8 mouse cellular contexts compared by ENCODE assay signal in genomic region chr5:137332857-137333511, GRCm38 (mm10). TPM values are rescaled to one million over a fixed set of nuclear protein-coding genes. Genes with fewer than 3 reads are reported as not detected.
DNase-seq lines count a peak whose midpoint lies in the region; ATAC-seq and TF ChIP-seq lines count a peak whose summit lies in the region.

No protein-coding gene starts in this region.

- H3K9ac ChIP-seq in heart, embryonic 13.5 days: peak overlapping the region; percentile 84
- H3K9ac ChIP-seq in CH12.LX (ENCODE audit: insufficient read depth, low read depth): peak overlapping the region; percentile 81
- H3K9ac ChIP-seq in forebrain, embryonic 16.5 days (replicated peaks; ENCODE audit: low read depth, low read length): peak overlapping the region; percentile 87

- H3K36me3 ChIP-seq in heart, embryonic 13.5 days: peaks cover 17% of the 10 kb centered on the region; the same call in 1 of the 2 replicates
- H3K36me3 ChIP-seq in CH12.LX (replicated peaks in 1 of 2; ENCODE audit: control insufficient read depth in 1 of 2, insufficient read depth in 1 of 2, low read length in 1 of 2) (peaks cover 2 to 25% of the 10 kb centered on the region in 2 experiments), macrophage (ENCODE audit: inconsistent target) (peaks cover 11% of the 10 kb centered on the region)
- H3K36me3 ChIP-seq in forebrain, embryonic 16.5 days (ENCODE audit: control insufficient read depth, insufficient read depth): no peaks in the 10 kb centered on the region

- no peaks in the 10 kb centered on the region for H3K27me3 ChIP-seq in heart, embryonic 13.5 days (replicated peaks)
- peaks cover 28% of the 10 kb centered on the region for H3K27me3 ChIP-seq in CH12.LX (replicated peaks)
- no peaks in the 10 kb centered on the region for H3K27me3 ChIP-seq in forebrain, embryonic 16.5 days (replicated peaks; ENCODE audit: control insufficient read depth, insufficient read depth, low read length)

- in situ Hi-C loops in CH12.LX (cut with MboI; ENCODE audit: low pct_ligation_motif_present, low pct_unique_long_range_greater_than_20kb, low sequenced_read_pairs): loop anchor here (10.0 kb wide), 1 partner anchor 152 kb away; no protein-coding TSS in a partner anchor

- H3K4me2 ChIP-seq in heart, embryonic 13.5 days: peak overlapping the region; percentile 86
- H3K4me2 ChIP-seq in CH12.LX (ENCODE audit: insufficient read depth, low read depth, poor library complexity, severe bottlenecking): peak overlapping the region; percentile 68
- peak overlapping the region; percentile 92 for H3K4me2 ChIP-seq in forebrain, embryonic 16.5 days (ENCODE audit: low read length)

- peak overlapping the region; percentile 63 for H3K4me3 ChIP-seq in heart, embryonic 13.5 days
- peak overlapping the region; percentile 71 to 75 (median 74) for H3K4me3 ChIP-seq in CH12.LX (replicated peaks in 1 of 3; ENCODE audit: low read depth in 2 of 3, low read length in 2 of 3, poor library complexity in 1 of 3)
- peak overlapping the region; percentile 77 for H3K4me3 ChIP-seq in forebrain, embryonic 16.5 days (replicated peaks; ENCODE audit: low read length)
- H3K4me3 ChIP-seq in macrophage (ENCODE audit: inconsistent target): peak overlapping the region; percentile 66

- no peaks in the 10 kb centered on the region for H3K9me3 ChIP-seq in heart, embryonic 13.5 days
- H3K9me3 ChIP-seq in CH12.LX (replicated peaks; ENCODE audit: low read length): no peaks in the 10 kb centered on the region
- H3K9me3 ChIP-seq in forebrain, embryonic 16.5 days (ENCODE audit: control insufficient read depth, low read length): no peaks in the 10 kb centered on the region

- WGBS in heart, embryonic 13.5 days: 19% methylated on average over 15 of the region's 15 CpGs
- 14% methylated on average over 15 of the region's 15 CpGs for WGBS in forebrain, embryonic 16.5 days
- WGBS in macrophage (ENCODE audit: missing documents): 2% methylated on average over 13 of the region's 15 CpGs

- no peaks in the 10 kb centered on the region for H3K79me2 ChIP-seq in CH12.LX (replicated peaks; ENCODE audit: control insufficient read depth, extremely low read depth, insufficient read depth, poor library complexity, severe bottlenecking)
- H3K79me2 ChIP-seq in macrophage (ENCODE audit: inconsistent target): peaks cover 29% of the 10 kb centered on the region

- no peak for TF ChIP-seq CTCF in CH12.LX (conservative IDR thresholded peaks at IDR 0.05 in 1 of 2, IDR thresholded peaks at IDR 0.05 in 1 of 2; ENCODE audit: low read depth in 2 of 2, low read length in 2 of 2)

- no peak for TF ChIP-seq POLR2A in CH12.LX (IDR thresholded peaks at IDR 0.05; ENCODE audit: low read depth, low read length)

- no peak for TF ChIP-seq EP300 in CH12.LX (IDR thresholded peaks at IDR 0.05; ENCODE audit: low read length)

- TF ChIP-seq RAD21 in CH12.LX (IDR thresholded peaks at IDR 0.05; ENCODE audit: low read depth, low read length): no peak

- peaks cover 16% of the 10 kb centered on the region for H3K4me1 ChIP-seq in heart, embryonic 13.5 days
- H3K4me1 ChIP-seq in CH12.LX (ENCODE audit: control insufficient read depth in 1 of 2, insufficient read depth in 2 of 2): peaks cover 14 to 34% of the 10 kb centered on the region in 2 experiments
- H3K4me1 ChIP-seq in forebrain, embryonic 16.5 days (replicated peaks; ENCODE audit: control insufficient read depth, insufficient read depth, low read length): peaks cover 10% of the 10 kb centered on the region

- peak; percentile 10; the same call in 1 of the 2 replicates for ATAC-seq in heart, embryonic 13.5 days (ENCODE audit: extremely low read depth, insufficient number of reproducible peaks, low FRiP score, low TSS enrichment)
- no peak for ATAC-seq in forebrain, embryonic 16.5 days

- intact Hi-C loops in heart, postnatal 25 days (cut with DNase I): loop anchor here (2.0 to 10.0 kb wide), 2 partner anchors 46 to 172 kb away; partner anchors contain the start of gene Pop7

- dilution Hi-C loops in CH12.LX (cut with MboI; ENCODE audit: extremely low pct_ligation_motif_present, extremely low pct_unique_long_range_greater_than_20kb, low sequenced_read_pairs): no loop called here

- no peak for DNase-seq in heart, postnatal 25 days (ENCODE audit: low spot score)
- DNase-seq in CH12.LX (ENCODE audit: extremely low read depth): no peak
- no peak for DNase-seq in thymus, postnatal 14 days
- no peak for DNase-seq in B cell, adult 2 months
- no peak for DNase-seq in layer of hippocampus, adult 18-20 months (ENCODE audit: low spot score in 2 of 2)

- H3K27ac ChIP-seq in heart, embryonic 13.5 days (replicated peaks): no peak overlapping the region
- H3K27ac ChIP-seq in CH12.LX (ENCODE audit: insufficient read depth, low read depth): no peak overlapping the region
- H3K27ac ChIP-seq in forebrain, embryonic 16.5 days (ENCODE audit: low read length): peak overlapping the region; percentile 37; the same call in 1 of the 2 replicates
- H3K27ac ChIP-seq in macrophage: peak overlapping the region; percentile 28; the same call in 1 of the 2 replicates

RNA-seq across cellular contexts. Expression of gene Slc12a9, which starts 0.4 kb away (rescaled TPM):
- 8.1 and 8.7 TPM in 2 replicates for polyA plus RNA-seq in heart, embryonic 13.5 days (2015; fragmentation: Nextera tagmentation; extraction: Ambion mirVana)
- 1 to 10 TPM; 2.7 to 3.0 TPM for total RNA-seq in heart, postnatal 25 days (2021)
- total RNA-seq in CH12.LX (2012; rRNA removed) (11.1 and 11.5 TPM in 2 replicates), CH12.LX (2014; rRNA removed) (2.8 and 3.0 TPM in 2 replicates)
- polyA plus RNA-seq in CH12.LX (2012; ENCODE audit: insufficient read length, low read depth) (7.9 and 8.2 TPM in 2 replicates), macrophage (2018) (6.9 to 28.0 TPM (median 11.2 TPM) in 3 replicates)
- 17.7 and 26.0 TPM in 2 replicates for polyA plus RNA-seq in forebrain, embryonic 16.5 days (2015; fragmentation: Nextera tagmentation; extraction: Ambion mirVana)
- 100 to 1,000 TPM in 6 of 26 experiments, 10 to 100 TPM in 20; 11.3 to 167 (median 61.2) TPM for total RNA-seq in macrophage (2018; cell fraction: chromatin; rRNA removed)
- total RNA-seq in macrophage (2018; cell fraction: cytosol; rRNA removed): 10 to 100 TPM in 25 of 26 experiments, 1 to 10 TPM in 1; 9.3 to 53.3 (median 22.2) TPM
- total RNA-seq in macrophage (2018; cell fraction: nucleus; rRNA removed): 100 to 1,000 TPM in 2 of 26 experiments, 10 to 100 TPM in 24; 16.9 to 121 (median 64.3) TPM
- 10 to 100 TPM; 21.6 to 23.7 TPM for total RNA-seq in layer of hippocampus, adult 18-20 months (2021)

RNA-seq across cellular contexts. Expression of gene Ephb4, which starts 16.9 kb away (rescaled TPM):
- polyA plus RNA-seq in heart, embryonic 13.5 days (2015; fragmentation: Nextera tagmentation; extraction: Ambion mirVana): 33.1 and 37.6 TPM in 2 replicates
- 10 to 100 TPM; 52.5 to 64.2 TPM for total RNA-seq in heart, postnatal 25 days (2021)
- total RNA-seq in CH12.LX (2012; rRNA removed): 1.6 and 2.2 TPM in 2 replicates
- total RNA-seq in CH12.LX (2014; rRNA removed): 0.41 and 0.56 TPM in 2 replicates
- 1.4 and 1.5 TPM in 2 replicates for polyA plus RNA-seq in CH12.LX (2012; ENCODE audit: insufficient read length, low read depth)
- 6.1 and 8.1 TPM in 2 replicates for polyA plus RNA-seq in forebrain, embryonic 16.5 days (2015; fragmentation: Nextera tagmentation; extraction: Ambion mirVana)
- 1 to 10 TPM in 1 of 26 experiments, under 1 TPM in 1, not detected in 24; 0.25 to 4.5 TPM for total RNA-seq in macrophage (2018; cell fraction: chromatin; rRNA removed)
- total RNA-seq in macrophage (2018; cell fraction: cytosol; rRNA removed): under 1 TPM in 4 of 26 experiments, not detected in 22; under 0.01 to 0.05 (median 0.04) TPM
- under 1 TPM in 1 of 26 experiments, not detected in 25; 0.89 TPM for total RNA-seq in macrophage (2018; cell fraction: nucleus; rRNA removed)
- polyA plus RNA-seq in macrophage (2018): not detected in 3 replicates
- 1 to 10 TPM; 4.5 to 4.7 TPM for total RNA-seq in layer of hippocampus, adult 18-20 months (2021)

RNA-seq across cellular contexts. Expression of gene Trip6, which starts 18.8 kb away (rescaled TPM):
- 44.7 and 47.3 TPM in 2 replicates for polyA plus RNA-seq in heart, embryonic 13.5 days (2015; fragmentation: Nextera tagmentation; extraction: Ambion mirVana)
- 10 to 100 TPM; 10.8 to 13.3 TPM for total RNA-seq in heart, postnatal 25 days (2021)
- total RNA-seq in CH12.LX (2012; rRNA removed) (1.4 and 1.8 TPM in 2 replicates), CH12.LX (2014; rRNA removed) (0.81 and 0.86 TPM in 2 replicates)
- polyA plus RNA-seq in CH12.LX (2012; ENCODE audit: insufficient read length, low read depth) (3.9 and 5.1 TPM in 2 replicates), macrophage (2018) (1.0 to 2.2 TPM (median 1.2 TPM) in 3 replicates)
- 17.0 and 17.9 TPM in 2 replicates for polyA plus RNA-seq in forebrain, embryonic 16.5 days (2015; fragmentation: Nextera tagmentation; extraction: Ambion mirVana)
- 10 to 100 TPM in 15 of 26 experiments, 1 to 10 TPM in 11; 1.6 to 24.0 (median 10.6) TPM for total RNA-seq in macrophage (2018; cell fraction: chromatin; rRNA removed)
- 1 to 10 TPM in 5 of 26 experiments, under 1 TPM in 21; 0.23 to 1.5 (median 0.69) TPM for total RNA-seq in macrophage (2018; cell fraction: cytosol; rRNA removed)
- 10 to 100 TPM in 6 of 26 experiments, 1 to 10 TPM in 20; 1.4 to 13.1 (median 6.2) TPM for total RNA-seq in macrophage (2018; cell fraction: nucleus; rRNA removed)
- total RNA-seq in layer of hippocampus, adult 18-20 months (2021): 1 to 10 TPM; 5.4 to 6.2 TPM

RNA-seq across cellular contexts. Expression of gene Srrt, which starts 25.5 kb away (rescaled TPM):
- 84.9 and 88.1 TPM in 2 replicates for polyA plus RNA-seq in heart, embryonic 13.5 days (2015; fragmentation: Nextera tagmentation; extraction: Ambion mirVana)
- total RNA-seq in heart, postnatal 25 days (2021): 10 to 100 TPM; 67.1 to 67.7 TPM
- total RNA-seq in CH12.LX (2012; rRNA removed) (165 and 267 TPM in 2 replicates), CH12.LX (2014; rRNA removed) (148 and 183 TPM in 2 replicates)
- polyA plus RNA-seq in CH12.LX (2012; ENCODE audit: insufficient read length, low read depth) (493 and 576 TPM in 2 replicates), macrophage (2018) (79.3 to 119 TPM (median 83.4 TPM) in 3 replicates)
- 119 and 125 TPM in 2 replicates for polyA plus RNA-seq in forebrain, embryonic 16.5 days (2015; fragmentation: Nextera tagmentation; extraction: Ambion mirVana)
- total RNA-seq in macrophage (2018; cell fraction: chromatin; rRNA removed): 100 to 1,000 TPM; 261 to 678 (median 517) TPM
- 10 to 100 TPM; 30.5 to 72.8 (median 48.5) TPM for total RNA-seq in macrophage (2018; cell fraction: cytosol; rRNA removed)
- total RNA-seq in macrophage (2018; cell fraction: nucleus; rRNA removed): 100 to 1,000 TPM; 128 to 373 (median 223) TPM
- total RNA-seq in layer of hippocampus, adult 18-20 months (2021): 100 to 1,000 TPM; 202 to 234 TPM

RNA-seq across cellular contexts. Expression of gene Ufsp1, which starts 38.6 kb away (rescaled TPM):
- polyA plus RNA-seq in heart, embryonic 13.5 days (2015; fragmentation: Nextera tagmentation; extraction: Ambion mirVana): 8.1 and 8.8 TPM in 2 replicates
- 1 to 10 TPM; 8.3 to 8.7 TPM for total RNA-seq in heart, postnatal 25 days (2021)
- 2.9 and 4.1 TPM in 2 replicates for total RNA-seq in CH12.LX (2012; rRNA removed)
- 0.91 and 1.6 TPM in 2 replicates for total RNA-seq in CH12.LX (2014; rRNA removed)
- 4.4 and 5.2 TPM in 2 replicates for polyA plus RNA-seq in CH12.LX (2012; ENCODE audit: insufficient read length, low read depth)
- 6.1 and 8.9 TPM in 2 replicates for polyA plus RNA-seq in forebrain, embryonic 16.5 days (2015; fragmentation: Nextera tagmentation; extraction: Ambion mirVana)
- total RNA-seq in macrophage (2018; cell fraction: chromatin; rRNA removed): 1 to 10 TPM in 8 of 26 experiments, under 1 TPM in 7, not detected in 11; 0.49 to 2.3 (median 1.0) TPM
- total RNA-seq in macrophage (2018; cell fraction: cytosol; rRNA removed): 1 to 10 TPM in 23 of 26 experiments, under 1 TPM in 3; 0.86 to 3.2 (median 1.8) TPM
- 1 to 10 TPM in 16 of 26 experiments, under 1 TPM in 6, not detected in 4; 0.71 to 6.3 (median 1.3) TPM for total RNA-seq in macrophage (2018; cell fraction: nucleus; rRNA removed)
- 1.2 to 3.2 TPM (median 1.6 TPM) in 3 replicates for polyA plus RNA-seq in macrophage (2018)
- 10 to 100 TPM; 10.9 to 11.7 TPM for total RNA-seq in layer of hippocampus, adult 18-20 months (2021)

Comparison
In these comparisons a context has a peak if more than half of its experiments do, and no peak if none do; other contexts are left out.
1. H3K27ac ChIP-seq: peak in forebrain, embryonic 16.5 days (single experiment) and macrophage (single experiment); none in heart, embryonic 13.5 days (single experiment) and CH12.LX (single experiment).
2. Peak in every context shown above with its lines, with median percentiles within 50 percentile points of each other: H3K4me2 ChIP-seq, H3K4me3 ChIP-seq and H3K9ac ChIP-seq.